Mouse (Mus musculus) hindbrain, embryonic 14.5 days (tissue): Measurements from ENCODE around the gene Gbgt1. TPM values are rescaled to one million over a fixed set of nuclear protein-coding genes. Genes with fewer than 3 reads are reported as not detected.
"Not testable (repeated sequence)": the region's sequence is repeated elsewhere in the genome, so short reads cannot be mapped to it uniquely, and the experiment has no call there.

Experiments
- ATAC-seq: fragments of 200-750 bp; cut with Nextera tagmentation; 2 replicates; pipeline ENCODE4 v1.8.0; 2017; ENCODE audit warnings: moderate number of reproducible peaks, mild to moderate bottlenecking, moderate TSS enrichment, moderate library complexity; ENCODE audit not compliant: low FRiP score
- DNase-seq: peaks from one replicate; pipeline ENCODE4 v3.0.0-alpha.2; 2015; ENCODE audit warnings: low spot score
- H3K27ac ChIP-seq: fragments of 300-500 bp; sonication (generic); 2 replicates; pipeline ENCODE4 v1.5.1; 2014; ENCODE audit warnings: mild to moderate bottlenecking, moderate library complexity
- H3K27me3 ChIP-seq: fragments of 300-500 bp; sonication (generic); 2 replicates; pipeline ENCODE4 v1.6.1; 2014; ENCODE audit warnings: mild to moderate bottlenecking, low read length, mixed read lengths; ENCODE audit not compliant: control insufficient read depth, insufficient read depth
- H3K36me3 ChIP-seq: fragments of 300-500 bp; sonication (generic); replicated peaks from 2 replicates; pipeline ENCODE4 v1.6.1; 2014; ENCODE audit not compliant: control insufficient read depth, insufficient read depth
- H3K4me1 ChIP-seq: fragments of 300-500 bp; sonication (generic); replicated peaks from 2 replicates; pipeline ENCODE4 v1.6.1; 2014; ENCODE audit warnings: antibody characterized with exemption, low read length, mixed read lengths; ENCODE audit not compliant: control insufficient read depth, insufficient read depth
- H3K4me2 ChIP-seq: fragments of 300-500 bp; sonication (generic); replicated peaks from 2 replicates; pipeline ENCODE4 v1.6.1; 2014; ENCODE audit warnings: mild to moderate bottlenecking, moderate library complexity
- H3K4me3 ChIP-seq: fragments of 300-500 bp; sonication (generic); replicated peaks from 2 replicates; pipeline ENCODE4 v1.5.1; 2014; ENCODE audit warnings: mild to moderate bottlenecking, low read length
- H3K9ac ChIP-seq: fragments of 300-500 bp; sonication (generic); 2 replicates; pipeline ENCODE4 v1.6.1; 2014
- H3K9me3 ChIP-seq: fragments of 300-500 bp; sonication (generic); 2 replicates; pipeline ENCODE4 v1.6.1; 2016; ENCODE audit warnings: low read length; ENCODE audit not compliant: control insufficient read depth
- WGBS: fragments of 180-500 bp; shearing (Covaris S2); extraction: QIAGEN DNeasy Blood & Tissue Kit; methylation state at CpG from one replicate; pipeline ENCODE4 v1.1.7; 2014; 5-methylcytosine and 5-hydroxymethylcytosine counted together
- polyA plus RNA-seq: library from polyadenylated mRNA; unstranded; fragments of >200 nt; fragmentation: Nextera tagmentation; extraction: Ambion mirVana; gene quantifications from 2 replicates; pipeline ENCODE4 v1.2.1, GENCODE M21; 2014

The Gbgt1 gene
- polyA plus RNA-seq, 1 experiment from 2014 or later: 1.7 TPM

DNA sequence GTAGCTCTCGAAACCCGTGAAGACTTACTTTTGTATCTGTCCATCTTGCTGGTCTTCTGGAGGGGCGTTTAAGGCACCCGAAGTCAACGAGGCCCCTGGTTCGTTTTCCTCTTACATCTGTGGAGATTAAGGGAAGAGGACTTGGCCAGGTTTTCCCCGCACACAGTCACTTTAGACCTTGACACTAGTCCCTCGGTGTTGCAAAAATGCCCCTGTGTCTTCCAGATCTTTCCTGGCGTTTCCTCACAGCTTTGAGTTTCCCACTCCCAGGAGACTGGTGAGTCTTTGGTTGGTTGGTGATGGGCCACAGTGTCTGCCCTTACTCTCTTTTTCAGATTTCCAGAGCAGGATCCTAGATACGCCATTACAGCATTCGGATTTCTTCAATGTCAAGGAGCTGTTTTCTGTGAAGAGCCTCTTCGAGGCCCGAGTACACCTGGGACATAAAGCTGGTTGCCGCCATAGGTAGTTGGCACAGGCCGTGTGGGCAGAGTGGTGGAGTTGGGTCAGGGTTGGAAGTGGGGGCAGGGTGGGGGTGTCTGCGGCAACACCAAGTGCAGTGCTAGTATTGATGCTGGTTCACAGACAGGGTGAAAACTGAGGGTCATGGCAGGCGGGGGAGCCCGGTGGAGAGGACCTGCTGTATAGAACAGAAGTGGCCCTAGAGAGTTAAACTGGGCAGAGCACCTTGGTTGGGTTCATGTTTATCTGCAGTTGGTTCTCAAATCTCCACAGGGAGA is 28.0 kb upstream of the Gbgt1 start:
- Histone ChIP-seq H3K36me3 (peaks cover 33% of the 10 kb centered on the region), H3K27ac (0 out of 2 replicates have a peak overlapping the region, but pooled peaks have one; percentile 23), H3K9me3 (no peaks in the 10 kb centered on the region), H3K9ac (peak overlapping the region; percentile 89), H3K4me1 (peaks cover 13% of the 10 kb centered on the region), H3K4me2 (peak overlapping the region; percentile 68), H3K4me3 (peak overlapping the region; percentile 81), H3K27me3 (no peaks in the 10 kb centered on the region)
- ATAC-seq (no peak), DNase-seq (no peak)
- 57% methylated on average over 18 of the region's 18 CpGs for WGBS

DNA sequence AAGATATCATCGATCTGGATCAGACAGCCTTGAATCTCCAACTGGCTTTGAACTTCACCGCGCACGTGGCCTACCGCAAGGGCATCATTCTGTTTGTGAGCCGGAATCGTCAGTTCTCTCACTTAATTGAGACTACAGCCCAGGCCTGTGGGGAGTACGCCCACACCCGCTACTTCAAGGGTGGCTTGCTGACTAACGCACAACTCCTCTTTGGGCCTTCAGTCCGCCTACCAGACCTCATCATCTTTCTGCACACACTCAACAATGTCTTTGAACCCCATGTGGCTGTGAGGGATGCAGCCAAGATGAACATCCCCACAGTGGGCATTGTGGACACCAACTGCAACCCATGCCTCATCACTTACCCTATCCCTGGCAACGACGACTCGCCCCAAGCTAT is 27.2 kb upstream of the Gbgt1 start:
- 98% methylated on average over 14 of the region's 14 CpGs for WGBS

DNA sequence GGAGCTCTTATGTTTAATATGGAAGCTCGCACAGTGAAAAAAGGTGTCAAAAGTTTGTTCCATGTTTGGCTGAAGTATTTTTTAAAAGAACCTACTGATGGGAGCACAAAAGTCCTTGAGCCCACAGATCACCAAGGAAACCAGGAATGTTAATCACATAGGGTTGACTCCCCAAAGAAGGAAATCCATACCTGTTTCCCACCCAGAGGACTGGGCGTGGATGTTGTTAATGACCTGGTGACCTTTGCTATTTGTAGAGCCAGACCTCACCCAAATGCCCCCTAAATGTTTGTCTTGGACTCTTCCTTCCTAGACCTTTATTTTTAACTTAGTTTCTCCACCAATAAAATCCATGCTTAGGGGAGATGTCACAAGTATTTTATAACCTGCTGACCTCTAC is 26.1 kb upstream of the Gbgt1 start:
- Histone ChIP-seq H3K36me3 (peaks cover 33% of the 10 kb centered on the region), H3K4me1 (peaks cover 13% of the 10 kb centered on the region), H3K4me3 (no peak overlapping the region), H3K9me3 (no peaks in the 10 kb centered on the region), H3K9ac (no peak overlapping the region), H3K4me2 (no peak overlapping the region), H3K27me3 (no peaks in the 10 kb centered on the region), H3K27ac (no peak overlapping the region)
- no peak for DNase-seq
- no peak for ATAC-seq
- WGBS: 90% methylated on average over 2 of the region's 2 CpGs

More for the DNA sequence above, 27.2 kb upstream of the Gbgt1 start:
- Histone ChIP-seq H3K4me1 (peaks cover 13% of the 10 kb centered on the region), H3K36me3 (peaks cover 33% of the 10 kb centered on the region), H3K27ac (no peak overlapping the region), H3K4me3 (no peak overlapping the region), H3K27me3 (no peaks in the 10 kb centered on the region), H3K9me3 (no peaks in the 10 kb centered on the region), H3K4me2 (no peak overlapping the region), H3K9ac (no peak overlapping the region)
- no peak for DNase-seq
- ATAC-seq: no peak

- 93% methylated on average over 8 of the region's 8 CpGs for WGBS
- H3K4me1 ChIP-seq, H3K27ac ChIP-seq, H3K9ac ChIP-seq, H3K4me3 ChIP-seq, H3K4me2 ChIP-seq, DNase-seq, H3K27me3 ChIP-seq, H3K9me3 ChIP-seq, ATAC-seq: not testable (repeated sequence)
- H3K36me3 ChIP-seq: peaks cover 33% of the 10 kb centered on the region
These were observed 24.7 kb upstream of the Gbgt1 start for GRCm38 (mm10) chr2:28472011-28472410.

DNA sequence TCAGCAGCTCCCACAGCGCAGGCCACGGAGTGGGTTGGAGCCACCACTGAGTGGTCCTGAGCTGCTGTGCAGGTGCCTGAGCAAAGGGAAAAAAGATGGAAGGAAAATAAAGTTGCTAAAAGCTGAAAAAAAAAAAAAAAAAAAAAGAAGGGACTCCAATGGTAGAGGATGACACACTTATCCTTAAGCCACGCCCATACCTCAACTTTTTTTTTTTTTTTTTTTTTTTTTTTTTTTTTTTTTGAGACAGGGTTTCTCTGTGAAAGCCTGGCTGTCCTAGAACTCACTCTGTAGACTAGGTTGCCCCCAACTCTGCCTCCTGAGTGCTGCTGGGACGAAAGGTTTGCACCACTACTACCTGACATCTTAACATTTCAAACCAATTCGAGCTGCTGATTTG is 18.7 kb upstream of the Gbgt1 start:
- not testable (repeated sequence) for H3K27ac ChIP-seq, H3K27me3 ChIP-seq, H3K9ac ChIP-seq, H3K4me1 ChIP-seq, ATAC-seq, H3K4me2 ChIP-seq, DNase-seq, H3K9me3 ChIP-seq, H3K36me3 ChIP-seq, H3K4me3 ChIP-seq
- 99% methylated on average over 5 of the region's 5 CpGs for WGBS

- Histone ChIP-seq H3K27ac (no peak overlapping the region), H3K4me2 (no peak overlapping the region), H3K36me3 (no peaks in the 10 kb centered on the region), H3K4me3 (no peak overlapping the region), H3K27me3 (no peaks in the 10 kb centered on the region), H3K9ac (no peak overlapping the region), H3K9me3 (no peaks in the 10 kb centered on the region), H3K4me1 (no peaks in the 10 kb centered on the region)
- DNase-seq (no peak), ATAC-seq (no peak)
- 79% methylated on average over 20 of the region's 20 CpGs for WGBS
These were observed 17.2 kb upstream of the Gbgt1 start for GRCm38 (mm10) chr2:28479208-28480204.

DNA sequence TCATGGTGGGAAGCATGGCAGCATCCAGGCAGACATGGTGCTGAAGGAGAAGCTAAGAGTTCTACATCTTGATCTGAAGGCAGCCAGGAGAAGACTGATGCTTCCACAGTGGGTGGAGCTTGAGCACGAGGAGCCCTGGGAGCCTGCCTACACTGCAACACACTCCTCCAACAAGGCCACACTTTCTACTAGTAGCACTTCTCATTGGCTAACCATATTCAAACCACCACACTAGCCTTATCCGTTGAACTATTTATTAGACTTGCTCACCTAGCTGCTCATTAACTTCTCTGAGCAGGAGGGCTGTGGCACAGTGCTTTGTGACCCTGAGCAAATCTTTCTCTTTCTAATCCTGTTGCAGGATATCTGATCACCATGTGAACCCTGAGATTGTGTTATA is 12.8 kb upstream of the Gbgt1 start:
- DNase-seq: no peak
- H3K27me3 ChIP-seq: no peaks in the 10 kb centered on the region
- 83% methylated on average over 2 of the region's 2 CpGs for WGBS
- no peak for ATAC-seq
- H3K9ac ChIP-seq: no peak overlapping the region
- no peaks in the 10 kb centered on the region for H3K4me1 ChIP-seq
- H3K27ac ChIP-seq: no peak overlapping the region
- H3K4me2 ChIP-seq: no peak overlapping the region
- no peak overlapping the region for H3K4me3 ChIP-seq
- no peaks in the 10 kb centered on the region for H3K9me3 ChIP-seq
- H3K36me3 ChIP-seq: no peaks in the 10 kb centered on the region

- no peak overlapping the region for H3K4me3 ChIP-seq
These were observed 2.2 kb upstream of the Gbgt1 start for GRCm38 (mm10) chr2:28494521-28494920.

GRCm38 (mm10) chr2:28495207-28495756 is 1.4 kb upstream of the Gbgt1 start:
- no peak overlapping the region for H3K4me2 ChIP-seq
- no peak overlapping the region for H3K9ac ChIP-seq
- H3K27ac ChIP-seq: no peak overlapping the region
- no peaks in the 10 kb centered on the region for H3K9me3 ChIP-seq
- WGBS: 88% methylated on average over 14 of the region's 14 CpGs
- H3K4me3 ChIP-seq: no peak overlapping the region
- H3K36me3 ChIP-seq: no peaks in the 10 kb centered on the region
- ATAC-seq: no peak
- H3K4me1 ChIP-seq: no peaks in the 10 kb centered on the region
- H3K27me3 ChIP-seq: no peaks in the 10 kb centered on the region
- DNase-seq: no peak

More at GRCm38 (mm10) chr2:28494521-28494920, 2.2 kb upstream of the Gbgt1 start:
- H3K9ac ChIP-seq: no peak overlapping the region
- H3K36me3 ChIP-seq: no peaks in the 10 kb centered on the region
- WGBS: 82% methylated on average over 2 of the region's 2 CpGs
- H3K9me3 ChIP-seq: no peaks in the 10 kb centered on the region
- no peaks in the 10 kb centered on the region for H3K27me3 ChIP-seq
- H3K4me1 ChIP-seq: no peaks in the 10 kb centered on the region
- no peak for ATAC-seq
- H3K4me2 ChIP-seq: no peak overlapping the region
- no peak overlapping the region for H3K27ac ChIP-seq
- DNase-seq: no peak
